Mouse (Mus musculus): ENCODE results near the gene Elmo1. TPM values are rescaled to one million over a fixed set of nuclear protein-coding genes. Genes with fewer than 3 reads are reported as not detected.

Gene Elmo1
- polyA plus RNA-seq, 1 experiment: 0.01 TPM

GRCm38 (mm10) chr13:20450831-20451353, 360.5 kb downstream of the Elmo1 start:
- no peaks in the 10 kb centered on the region for H3K9me3 ChIP-seq (ENCODE audit: control insufficient read depth, low read length)
- TF ChIP-seq GATA1 (IDR thresholded peaks at IDR 0.05; ENCODE audit: low read length): no peak
- no peak for TF ChIP-seq TAL1 (IDR thresholded peaks at IDR 0.05; ENCODE audit: low read length)
- no peaks in the 10 kb centered on the region for H3K36me3 ChIP-seq (ENCODE audit: control insufficient read depth)
- no peaks in the 10 kb centered on the region for H3K4me1 ChIP-seq (ENCODE audit: control insufficient read depth)
- no peaks in the 10 kb centered on the region for H3K27me3 ChIP-seq (ENCODE audit: control insufficient read depth)
- H3K4me3 ChIP-seq (replicated peaks): no peak overlapping the region

GRCm38 (mm10) chr13:20454357-20454756, 364.0 kb downstream of the Elmo1 start:
- no peaks in the 10 kb centered on the region for H3K27me3 ChIP-seq (ENCODE audit: control insufficient read depth)
- no peaks in the 10 kb centered on the region for H3K36me3 ChIP-seq (ENCODE audit: control insufficient read depth)
- H3K9me3 ChIP-seq (ENCODE audit: control insufficient read depth, low read length): no peaks in the 10 kb centered on the region
- H3K4me3 ChIP-seq (replicated peaks): no peak overlapping the region
- no peaks in the 10 kb centered on the region for H3K4me1 ChIP-seq (ENCODE audit: control insufficient read depth)
- TF ChIP-seq TAL1 (IDR thresholded peaks at IDR 0.05; ENCODE audit: low read length): no peak
- TF ChIP-seq GATA1 (IDR thresholded peaks at IDR 0.05; ENCODE audit: low read length): no peak

GRCm38 (mm10) chr13:20460096-20460495, 369.7 kb downstream of the Elmo1 start:
- Histone ChIP-seq H3K27me3 (ENCODE audit: control insufficient read depth) (no peaks in the 10 kb centered on the region), H3K36me3 (ENCODE audit: control insufficient read depth) (no peaks in the 10 kb centered on the region), H3K9me3 (ENCODE audit: control insufficient read depth, low read length) (no peaks in the 10 kb centered on the region), H3K4me3 (replicated peaks) (no peak overlapping the region), H3K4me1 (ENCODE audit: control insufficient read depth) (no peaks in the 10 kb centered on the region)
- no peak for TF ChIP-seq GATA1 (IDR thresholded peaks at IDR 0.05; ENCODE audit: low read length)
- no peak for TF ChIP-seq TAL1 (IDR thresholded peaks at IDR 0.05; ENCODE audit: low read length)

- Histone ChIP-seq H3K36me3 (ENCODE audit: control insufficient read depth) (no peaks in the 10 kb centered on the region), H3K27me3 (ENCODE audit: control insufficient read depth) (no peaks in the 10 kb centered on the region), H3K9me3 (ENCODE audit: control insufficient read depth, low read length) (no peaks in the 10 kb centered on the region), H3K4me3 (replicated peaks) (no peak overlapping the region), H3K4me1 (ENCODE audit: control insufficient read depth) (no peaks in the 10 kb centered on the region)
- TF ChIP-seq GATA1 (IDR thresholded peaks at IDR 0.05; ENCODE audit: low read length) (no peak), TAL1 (IDR thresholded peaks at IDR 0.05; ENCODE audit: low read length) (no peak)
These were observed 371.2 kb downstream of the Elmo1 start for GRCm38 (mm10) chr13:20461616-20462015.

GRCm38 (mm10) chr13:20464161-20464560, 373.8 kb downstream of the Elmo1 start:
- Histone ChIP-seq H3K4me1 (ENCODE audit: control insufficient read depth) (no peaks in the 10 kb centered on the region), H3K4me3 (replicated peaks) (no peak overlapping the region), H3K36me3 (ENCODE audit: control insufficient read depth) (no peaks in the 10 kb centered on the region), H3K9me3 (ENCODE audit: control insufficient read depth, low read length) (no peaks in the 10 kb centered on the region), H3K27me3 (ENCODE audit: control insufficient read depth) (no peaks in the 10 kb centered on the region)
- no peak for TF ChIP-seq TAL1 (IDR thresholded peaks at IDR 0.05; ENCODE audit: low read length)
- TF ChIP-seq GATA1 (IDR thresholded peaks at IDR 0.05; ENCODE audit: low read length): no peak

- no peaks in the 10 kb centered on the region for H3K9me3 ChIP-seq (ENCODE audit: control insufficient read depth, low read length)
These were observed 377.0 kb downstream of the Elmo1 start for GRCm38 (mm10) chr13:20467381-20467780.

GRCm38 (mm10) chr13:20471732-20472131, 381.3 kb downstream of the Elmo1 start:
- no peaks in the 10 kb centered on the region for H3K27me3 ChIP-seq (ENCODE audit: control insufficient read depth)
- H3K36me3 ChIP-seq (ENCODE audit: control insufficient read depth): no peaks in the 10 kb centered on the region
- no peaks in the 10 kb centered on the region for H3K9me3 ChIP-seq (ENCODE audit: control insufficient read depth, low read length)
- H3K4me1 ChIP-seq (ENCODE audit: control insufficient read depth): no peaks in the 10 kb centered on the region
- no peak for TF ChIP-seq TAL1 (IDR thresholded peaks at IDR 0.05; ENCODE audit: low read length)
- no peak for TF ChIP-seq GATA1 (IDR thresholded peaks at IDR 0.05; ENCODE audit: low read length)
- H3K4me3 ChIP-seq (replicated peaks): no peak overlapping the region

More at GRCm38 (mm10) chr13:20467381-20467780, 377.0 kb downstream of the Elmo1 start:
- Histone ChIP-seq H3K4me1 (ENCODE audit: control insufficient read depth) (no peaks in the 10 kb centered on the region), H3K4me3 (replicated peaks) (no peak overlapping the region), H3K36me3 (ENCODE audit: control insufficient read depth) (no peaks in the 10 kb centered on the region), H3K27me3 (ENCODE audit: control insufficient read depth) (no peaks in the 10 kb centered on the region)
- no peak for TF ChIP-seq GATA1 (IDR thresholded peaks at IDR 0.05; ENCODE audit: low read length)
- TF ChIP-seq TAL1 (IDR thresholded peaks at IDR 0.05; ENCODE audit: low read length): no peak

GRCm38 (mm10) chr13:20472301-20472831, 382.0 kb downstream of the Elmo1 start:
- no peaks in the 10 kb centered on the region for H3K4me1 ChIP-seq (ENCODE audit: control insufficient read depth)
- no peak overlapping the region for H3K4me3 ChIP-seq (replicated peaks)
- no peaks in the 10 kb centered on the region for H3K36me3 ChIP-seq (ENCODE audit: control insufficient read depth)
- H3K27me3 ChIP-seq (ENCODE audit: control insufficient read depth): no peaks in the 10 kb centered on the region
- no peaks in the 10 kb centered on the region for H3K9me3 ChIP-seq (ENCODE audit: control insufficient read depth, low read length)
- TF ChIP-seq TAL1 (IDR thresholded peaks at IDR 0.05; ENCODE audit: low read length): no peak
- TF ChIP-seq GATA1 (IDR thresholded peaks at IDR 0.05; ENCODE audit: low read length): no peak

- no peaks in the 10 kb centered on the region for H3K9me3 ChIP-seq (ENCODE audit: control insufficient read depth, low read length)
- H3K36me3 ChIP-seq (ENCODE audit: control insufficient read depth): no peaks in the 10 kb centered on the region
- H3K27me3 ChIP-seq (ENCODE audit: control insufficient read depth): no peaks in the 10 kb centered on the region
- no peak overlapping the region for H3K4me3 ChIP-seq (replicated peaks)
- no peaks in the 10 kb centered on the region for H3K4me1 ChIP-seq (ENCODE audit: control insufficient read depth)
- TF ChIP-seq GATA1 (IDR thresholded peaks at IDR 0.05; ENCODE audit: low read length) (no peak), TAL1 (IDR thresholded peaks at IDR 0.05; ENCODE audit: low read length) (no peak)
These were observed 382.6 kb downstream of the Elmo1 start for GRCm38 (mm10) chr13:20472891-20473539.
